Mouse (Mus musculus): Measurements from ENCODE around the gene Tas2r102. TPM values are rescaled to one million over a fixed set of nuclear protein-coding genes. Genes with fewer than 3 reads are reported as not detected.

The Tas2r102 gene
- total RNA-seq (2014; rRNA removed; ENCODE audit: low replicate concordance) (not detected in 2 replicates), polyA plus RNA-seq (2015; fragmentation: Nextera tagmentation; extraction: Ambion mirVana) (not detected in 2 replicates)

GRCm38 (mm10) chr6:132761831-132762230, at the start of gene Tas2r102:
TSS of gene Tas2r102 (plus strand) at chr6:132762131.
- no peaks in the 10 kb centered on the region; the same call in 1 of the 2 replicates for H3K9me3 ChIP-seq (replicated peaks; ENCODE audit: control insufficient read depth, low read length)
- no peaks in the 10 kb centered on the region for H3K36me3 ChIP-seq (replicated peaks; ENCODE audit: control insufficient read depth, insufficient read depth, low read length)
- no peaks in the 10 kb centered on the region for H3K27me3 ChIP-seq (ENCODE audit: control insufficient read depth, insufficient read depth, low read length)
- no peaks in the 10 kb centered on the region for H3K4me1 ChIP-seq (ENCODE audit: control insufficient read depth, insufficient read depth)
- no peak within 1 kb of the TSS for H3K9ac ChIP-seq (replicated peaks; ENCODE audit: low read depth, low read length)
- H3K4me2 ChIP-seq (ENCODE audit: low read depth, low read length), result no peak within 1 kb of the TSS
- DNase-seq (ENCODE audit: low spot score) (no peak), ATAC-seq (ENCODE audit: insufficient read depth, low read depth) (no peak)
- H3K4me3 ChIP-seq (ENCODE audit: low read depth, low read length), result no peak within 1 kb of the TSS
- H3K27ac ChIP-seq (ENCODE audit: low read depth), result no peak within 1 kb of the TSS
- WGBS, result 91% methylated on average over 2 of the region's 2 CpGs
- TF ChIP-seq EP300 (IDR thresholded peaks at IDR 0.05; ENCODE audit: low read depth), result no peak
- TF ChIP-seq CTCF (IDR thresholded peaks at IDR 0.05; ENCODE audit: low read depth), result no peak

GRCm38 (mm10) chr6:132737935-132738334, 24.0 kb upstream of the Tas2r102 start, which contains the start of gene Tas2r115:
TSS of gene Tas2r115 (minus strand) at chr6:132738035.
- no peak for ATAC-seq (ENCODE audit: insufficient read depth, low read depth)
- no peaks in the 10 kb centered on the region for H3K9me3 ChIP-seq (replicated peaks; ENCODE audit: control insufficient read depth, low read length)
- TF ChIP-seq EP300 (IDR thresholded peaks at IDR 0.05; ENCODE audit: low read depth), result no peak
- no peak for TF ChIP-seq CTCF (IDR thresholded peaks at IDR 0.05; ENCODE audit: low read depth)
- no peak for DNase-seq (ENCODE audit: low spot score)
- H3K27me3 ChIP-seq (ENCODE audit: control insufficient read depth, insufficient read depth, low read length), result no peaks in the 10 kb centered on the region
- no peak within 1 kb of the TSS for H3K9ac ChIP-seq (replicated peaks; ENCODE audit: low read depth, low read length)
- 51% methylated on average over 2 of the region's 2 CpGs for WGBS
- H3K4me1 ChIP-seq (ENCODE audit: control insufficient read depth, insufficient read depth), result no peaks in the 10 kb centered on the region
- H3K4me3 ChIP-seq (ENCODE audit: low read depth, low read length), result no peak within 1 kb of the TSS
- no peaks in the 10 kb centered on the region for H3K36me3 ChIP-seq (replicated peaks; ENCODE audit: control insufficient read depth, insufficient read depth, low read length)
- H3K4me2 ChIP-seq (ENCODE audit: low read depth, low read length), result no peak within 1 kb of the TSS
- H3K27ac ChIP-seq (ENCODE audit: low read depth), result no peak within 1 kb of the TSS

- H3K4me2 ChIP-seq (ENCODE audit: low read depth, low read length), result no peak overlapping the region
- H3K4me3 ChIP-seq (ENCODE audit: low read depth, low read length), result no peak overlapping the region
- no peaks in the 10 kb centered on the region for H3K9me3 ChIP-seq (replicated peaks; ENCODE audit: control insufficient read depth, low read length)
- H3K27ac ChIP-seq (ENCODE audit: low read depth), result no peak overlapping the region
- H3K36me3 ChIP-seq (replicated peaks; ENCODE audit: control insufficient read depth, insufficient read depth, low read length), result no peaks in the 10 kb centered on the region
- ATAC-seq (ENCODE audit: insufficient read depth, low read depth) (no peak), DNase-seq (ENCODE audit: low spot score) (no peak)
- no peak for TF ChIP-seq CTCF (IDR thresholded peaks at IDR 0.05; ENCODE audit: low read depth)
- no peak for TF ChIP-seq EP300 (IDR thresholded peaks at IDR 0.05; ENCODE audit: low read depth)
- no peaks in the 10 kb centered on the region for H3K27me3 ChIP-seq (ENCODE audit: control insufficient read depth, insufficient read depth, low read length)
- H3K4me1 ChIP-seq (ENCODE audit: control insufficient read depth, insufficient read depth), result no peaks in the 10 kb centered on the region
- H3K9ac ChIP-seq (replicated peaks; ENCODE audit: low read depth, low read length), result no peak overlapping the region
- 52% methylated on average over 2 of the region's 2 CpGs for WGBS
These were observed 11.7 kb upstream of the Tas2r102 start for GRCm38 (mm10) chr6:132750206-132750605.

DNA sequence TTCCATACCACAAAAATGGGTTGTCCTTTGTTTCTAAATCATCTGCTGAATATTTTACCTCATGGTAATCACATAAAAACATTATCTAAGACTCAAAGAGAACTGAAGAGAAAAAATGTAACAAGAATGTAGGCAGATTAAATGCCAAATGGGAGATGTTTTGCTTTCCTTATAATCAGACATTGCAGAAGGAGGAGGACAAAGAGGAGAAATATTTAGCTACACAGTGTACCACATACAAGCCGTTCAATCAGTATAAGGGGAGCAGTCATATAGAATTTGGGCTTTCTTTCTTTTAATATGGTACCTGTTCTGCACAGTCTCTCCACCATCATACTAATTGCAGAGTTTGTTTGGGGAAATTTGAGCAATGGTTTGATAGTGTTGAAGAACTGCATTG, 7.5 kb upstream of the Tas2r102 start, which contains the start of gene Tas2r124:
Gene Tas2r124 (plus strand): TSS at position 301 of the 400 bp plus-strand sequence.
- Histone ChIP-seq H3K9me3 (replicated peaks; ENCODE audit: control insufficient read depth, low read length) (no peaks in the 10 kb centered on the region), H3K27ac (ENCODE audit: low read depth) (no peak within 1 kb of the TSS), H3K27me3 (ENCODE audit: control insufficient read depth, insufficient read depth, low read length) (no peaks in the 10 kb centered on the region), H3K4me2 (ENCODE audit: low read depth, low read length) (no peak within 1 kb of the TSS), H3K4me1 (ENCODE audit: control insufficient read depth, insufficient read depth) (no peaks in the 10 kb centered on the region), H3K9ac (replicated peaks; ENCODE audit: low read depth, low read length) (no peak within 1 kb of the TSS), H3K4me3 (ENCODE audit: low read depth, low read length) (no peak within 1 kb of the TSS), H3K36me3 (replicated peaks; ENCODE audit: control insufficient read depth, insufficient read depth, low read length) (no peaks in the 10 kb centered on the region)
- DNase-seq (ENCODE audit: low spot score), result no peak
- no peak for ATAC-seq (ENCODE audit: insufficient read depth, low read depth)
- 74% methylated on average over 1 of the region's 1 CpGs for WGBS
- TF ChIP-seq EP300 (IDR thresholded peaks at IDR 0.05; ENCODE audit: low read depth) (no peak), CTCF (IDR thresholded peaks at IDR 0.05; ENCODE audit: low read depth) (no peak)

GRCm38 (mm10) chr6:132778062-132778461, 16.1 kb downstream of the Tas2r102 start, which contains the start of gene Tas2r136:
TSS of gene Tas2r136 (minus strand) at chr6:132778162.
- H3K27me3 ChIP-seq (ENCODE audit: control insufficient read depth, insufficient read depth, low read length), result no peaks in the 10 kb centered on the region
- H3K36me3 ChIP-seq (replicated peaks; ENCODE audit: control insufficient read depth, insufficient read depth, low read length), result no peaks in the 10 kb centered on the region
- H3K9ac ChIP-seq (replicated peaks; ENCODE audit: low read depth, low read length), result no peak within 1 kb of the TSS
- H3K4me3 ChIP-seq (ENCODE audit: low read depth, low read length), result no peak within 1 kb of the TSS
- H3K4me2 ChIP-seq (ENCODE audit: low read depth, low read length), result no peak within 1 kb of the TSS
- ATAC-seq (ENCODE audit: insufficient read depth, low read depth), result no peak
- TF ChIP-seq EP300 (IDR thresholded peaks at IDR 0.05; ENCODE audit: low read depth) (no peak), CTCF (IDR thresholded peaks at IDR 0.05; ENCODE audit: low read depth) (no peak)
- H3K27ac ChIP-seq (ENCODE audit: low read depth), result no peak within 1 kb of the TSS
- DNase-seq (ENCODE audit: low spot score), result no peak
- H3K4me1 ChIP-seq (ENCODE audit: control insufficient read depth, insufficient read depth), result no peaks in the 10 kb centered on the region
- H3K9me3 ChIP-seq (replicated peaks; ENCODE audit: control insufficient read depth, low read length), result no peaks in the 10 kb centered on the region

DNA sequence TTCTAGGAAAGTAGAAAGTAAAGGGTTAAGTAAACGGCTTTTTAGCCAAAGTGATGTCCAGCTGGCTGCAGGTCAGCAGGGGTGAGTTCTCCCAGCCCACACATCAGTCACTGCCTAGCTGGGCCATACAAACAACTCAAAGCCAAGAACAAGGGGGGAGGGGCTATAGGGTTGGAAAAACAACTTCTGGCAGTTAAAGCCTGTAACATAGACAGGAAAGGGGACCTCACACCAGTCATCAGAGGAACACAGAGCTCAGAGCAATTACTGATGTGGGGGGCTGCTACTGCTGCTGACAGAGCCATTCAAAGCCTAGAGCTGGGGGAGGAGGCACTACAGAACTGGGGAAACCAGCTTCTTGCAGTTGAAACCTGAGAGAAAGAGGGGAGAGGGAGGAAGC, 33.5 kb downstream of the Tas2r102 start:
- DNase-seq (ENCODE audit: low spot score) (no peak), ATAC-seq (ENCODE audit: insufficient read depth, low read depth) (no peak)
- Histone ChIP-seq H3K4me3 (ENCODE audit: low read depth, low read length) (no peak overlapping the region), H3K27ac (ENCODE audit: low read depth) (no peak overlapping the region), H3K36me3 (replicated peaks; ENCODE audit: control insufficient read depth, insufficient read depth, low read length) (no peaks in the 10 kb centered on the region), H3K9ac (replicated peaks; ENCODE audit: low read depth, low read length) (no peak overlapping the region), H3K9me3 (replicated peaks; ENCODE audit: control insufficient read depth, low read length) (peaks cover 16% of the 10 kb centered on the region; the same call in 1 of the 2 replicates), H3K4me1 (ENCODE audit: control insufficient read depth, insufficient read depth) (no peaks in the 10 kb centered on the region), H3K27me3 (ENCODE audit: control insufficient read depth, insufficient read depth, low read length) (no peaks in the 10 kb centered on the region), H3K4me2 (ENCODE audit: low read depth, low read length) (no peak overlapping the region)
- 19% methylated on average over 1 of the region's 1 CpGs for WGBS
- TF ChIP-seq EP300 (IDR thresholded peaks at IDR 0.05; ENCODE audit: low read depth), result no peak
- no peak for TF ChIP-seq CTCF (IDR thresholded peaks at IDR 0.05; ENCODE audit: low read depth)
